Mouse (Mus musculus) left cerebral cortex, postnatal 36 days (tissue): ENCODE measurements around the gene Usp37. TPM values are rescaled to one million over a fixed set of nuclear protein-coding genes. Genes with fewer than 3 reads are reported as not detected.
A peak's percentile ranks its signal among the peaks of the same experiment; 100 is the strongest.
"Not testable (repeated sequence)": the region's sequence is repeated elsewhere in the genome, so short reads cannot be mapped to it uniquely, and the experiment has no call there.

Experiments used
- DNase-seq, 2 experiments: peaks; one replicate each; pipeline ENCODE4 v3.0.0; 2021 to 2022; ENCODE audit warnings: low spot score in 2 of 2, mixed read lengths in 1 of 2
- intact Hi-C: fragments of 180-260 bp; cut with DNase I; formaldehyde crosslinking; loops from one replicate; pipeline ENCODE4 v1.15.1; 2025
- total RNA-seq, 2 experiments: library from RNA; stranded (reverse); gene quantifications; 2 replicates each; pipeline ENCODE4 v1.2.3; 2021

The Usp37 gene
- total RNA-seq, 2 experiments from 2014 or later: 21.5 to 24.5 TPM

- DNase-seq: no peak
- intact Hi-C loops: no loop called here
Observed at GRCm38 (mm10) chr1:74408589-74409504, 135.2 kb downstream of the Usp37 start, which contains the start of gene Vil1. Gene Vil1 (plus strand): TSS chr1:74409376.

DNA sequence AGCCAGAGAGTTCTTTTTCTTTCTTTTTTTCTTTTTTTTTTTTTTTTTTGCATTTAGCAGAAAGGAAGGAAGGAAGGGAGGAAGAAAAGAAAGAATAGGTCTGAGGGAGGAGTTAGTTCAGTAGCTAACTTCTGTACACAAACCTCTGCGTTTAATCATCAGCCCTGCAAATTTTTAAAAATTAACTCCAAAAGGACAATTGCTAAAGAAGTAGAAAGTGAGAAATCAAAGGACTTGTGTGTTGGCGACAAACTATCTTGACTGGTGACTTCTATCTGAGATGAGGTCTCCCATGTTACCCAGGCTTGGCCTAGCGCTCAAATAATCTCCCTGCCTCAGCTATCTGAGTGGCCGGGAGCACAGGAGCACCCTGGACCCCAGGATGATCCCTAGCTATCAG is 139.9 kb downstream of the Usp37 start:
- no peak for DNase-seq
- intact Hi-C loops: no loop called here

- intact Hi-C loops: no loop called here
- DNase-seq: no peak
Observed at GRCm38 (mm10) chr1:74401015-74401702, 142.9 kb downstream of the Usp37 start.

DNA sequence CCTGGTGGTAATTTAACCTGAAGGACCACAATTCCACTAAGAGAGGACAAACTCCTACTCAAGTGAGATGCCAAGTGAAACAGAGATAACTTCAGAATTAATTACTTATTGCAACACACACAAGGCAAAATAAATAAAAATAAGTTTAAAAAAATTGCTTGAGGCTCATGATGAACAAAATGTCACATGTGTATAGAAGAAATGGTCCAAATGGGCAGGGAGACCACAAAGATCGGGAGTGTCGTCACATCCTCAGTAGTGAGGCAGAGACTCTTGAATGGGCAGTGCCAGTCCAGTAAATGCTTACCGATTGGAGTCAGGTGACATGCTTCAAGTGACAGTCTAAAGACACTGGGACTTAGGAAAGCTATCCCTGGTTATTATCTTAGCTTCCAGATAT is 143.6 kb downstream of the Usp37 start:
- DNase-seq: no peak
- intact Hi-C loops: no loop called here

GRCm38 (mm10) chr1:74397919-74398451 is 146.1 kb downstream of the Usp37 start:
- DNase-seq: peak; percentile 56 to 62
- intact Hi-C loops: loop anchor here (5.0 kb wide), 2 partner anchors 39 to 54 kb away; no protein-coding TSS in a partner anchor

DNA sequence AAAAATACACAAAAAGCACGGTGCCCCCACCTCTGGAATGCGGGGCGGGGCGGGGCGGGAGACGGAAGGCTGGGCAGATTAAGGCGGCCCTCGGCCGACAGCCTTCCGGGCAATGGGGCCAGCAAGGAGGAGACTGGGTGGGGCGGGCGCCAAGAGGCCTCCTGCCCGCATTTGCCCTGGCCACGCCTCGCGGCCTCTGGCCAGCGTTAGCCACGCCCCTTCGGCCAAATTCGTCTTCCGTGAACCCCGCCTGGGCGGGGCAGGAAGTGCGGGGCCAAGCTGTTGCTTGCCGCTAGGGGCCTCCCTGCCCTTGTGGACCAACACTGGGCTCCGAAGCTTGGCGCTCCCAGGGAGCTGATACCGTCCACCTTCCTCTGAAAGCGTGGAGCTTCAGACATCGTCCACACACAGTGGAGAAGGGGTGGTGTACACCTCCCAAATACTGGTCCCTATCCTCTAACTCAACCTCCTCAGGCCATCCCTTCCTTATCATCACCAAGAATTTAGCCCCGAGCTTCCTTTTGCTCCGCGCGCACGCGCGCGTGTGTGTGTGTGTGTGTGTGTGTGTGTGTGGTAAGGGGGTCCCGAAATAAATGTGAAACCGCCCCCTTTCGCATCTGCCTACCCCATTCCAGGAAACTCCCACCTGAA is 146.7 kb downstream of the Usp37 start:
- DNase-seq: peak; percentile 88 to 89
- intact Hi-C loops: loop anchor here (5.0 kb wide), 2 partner anchors 40 to 55 kb away; no protein-coding TSS in a partner anchor

DNA sequence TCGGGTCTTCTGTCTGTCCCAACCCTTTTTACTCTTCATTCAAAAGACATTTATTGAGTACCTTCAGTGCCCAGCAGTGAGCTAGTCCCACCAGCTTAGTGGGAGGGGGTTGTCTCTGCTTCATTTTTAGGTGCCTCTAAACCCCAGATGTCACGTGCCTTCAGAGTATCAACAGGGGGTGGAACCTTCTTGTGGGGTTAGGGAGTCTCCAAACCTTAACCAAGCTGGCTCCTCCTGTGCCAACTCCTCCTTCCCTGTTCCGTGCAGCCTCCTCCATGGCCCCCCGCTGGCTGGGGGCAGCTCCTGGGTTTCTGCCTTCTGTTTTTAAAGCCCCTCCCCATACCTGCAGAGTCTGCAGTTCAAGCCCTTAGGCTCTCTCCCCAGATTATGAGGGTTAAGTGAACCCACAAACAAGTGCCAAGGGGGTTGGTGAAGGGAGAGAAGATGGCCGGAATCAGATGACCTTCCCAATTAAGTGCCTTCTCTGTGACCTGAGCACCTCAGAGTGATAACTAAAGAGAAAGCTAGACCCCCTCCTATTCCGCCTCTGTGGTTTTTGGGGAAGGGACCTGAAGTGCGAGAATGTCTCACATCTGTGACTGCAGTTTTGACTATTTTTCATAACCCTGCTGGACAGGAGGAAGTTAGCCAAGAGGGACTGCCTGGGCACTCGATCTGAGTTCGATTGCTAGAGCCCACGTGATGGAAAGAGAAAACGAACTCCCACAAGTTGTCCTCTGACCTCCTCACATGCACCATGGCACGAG is 147.4 kb downstream of the Usp37 start:
- not testable (repeated sequence) for DNase-seq

DNA sequence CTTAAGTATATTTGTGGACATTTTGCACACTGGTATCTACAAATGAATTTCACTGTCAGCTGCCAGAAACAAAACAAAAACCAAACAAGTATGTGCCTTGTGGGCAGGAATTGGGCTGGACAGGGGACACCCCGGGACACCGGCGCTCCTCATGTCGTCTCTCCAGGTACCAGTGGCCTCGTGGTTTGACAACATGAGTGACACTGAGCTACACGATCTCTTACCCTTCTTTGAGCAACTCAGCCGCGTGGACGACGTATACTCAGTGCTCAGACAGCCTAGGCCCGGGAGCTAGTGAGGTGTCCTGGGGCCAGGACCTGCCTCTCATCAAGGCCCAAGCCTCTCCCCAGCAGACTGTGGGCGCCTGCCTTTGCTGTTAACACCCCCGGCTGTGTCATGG is 148.8 kb downstream of the Usp37 start:
- intact Hi-C loops: loop anchor here (5.0 kb wide), 2 partner anchors 42 to 57 kb away; no protein-coding TSS in a partner anchor

More for the DNA sequence above, 147.4 kb downstream of the Usp37 start:
- intact Hi-C loops: loop anchor here (5.0 kb wide), 2 partner anchors 41 to 56 kb away; no protein-coding TSS in a partner anchor

GRCm38 (mm10) chr1:74394858-74395257 is 149.2 kb downstream of the Usp37 start:
- no peak for DNase-seq
- intact Hi-C loops: loop anchor here (5.0 kb wide), 2 partner anchors 42 to 57 kb away; no protein-coding TSS in a partner anchor

More for the DNA sequence above, 148.8 kb downstream of the Usp37 start:
- DNase-seq: no peak

- DNase-seq: no peak
- intact Hi-C loops: no loop called here
Observed at GRCm38 (mm10) chr1:74394311-74394710, 149.8 kb downstream of the Usp37 start.

DNA sequence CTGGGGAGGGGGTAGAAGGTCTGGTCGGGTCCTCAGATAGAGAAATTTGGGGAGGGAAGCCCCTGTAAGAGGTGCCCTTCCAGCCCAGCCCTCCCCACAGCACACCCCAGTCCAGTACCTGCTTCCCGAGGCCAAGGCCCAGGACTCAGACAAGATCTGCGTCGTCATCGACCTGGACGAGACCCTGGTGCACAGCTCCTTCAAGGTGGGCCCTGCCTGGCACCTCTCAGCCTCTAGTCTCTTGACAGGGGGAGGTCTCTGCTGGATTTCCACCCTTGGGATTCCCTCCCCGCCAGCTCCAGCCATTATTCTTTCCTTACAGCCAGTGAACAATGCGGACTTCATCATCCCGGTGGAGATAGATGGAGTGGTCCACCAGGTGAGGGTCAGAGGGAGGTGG is 150.4 kb downstream of the Usp37 start:
- intact Hi-C loops: no loop called here
- DNase-seq: no peak

- intact Hi-C loops: no loop called here
- DNase-seq: no peak
Observed at GRCm38 (mm10) chr1:74393010-74393409, 151.1 kb downstream of the Usp37 start.

DNA sequence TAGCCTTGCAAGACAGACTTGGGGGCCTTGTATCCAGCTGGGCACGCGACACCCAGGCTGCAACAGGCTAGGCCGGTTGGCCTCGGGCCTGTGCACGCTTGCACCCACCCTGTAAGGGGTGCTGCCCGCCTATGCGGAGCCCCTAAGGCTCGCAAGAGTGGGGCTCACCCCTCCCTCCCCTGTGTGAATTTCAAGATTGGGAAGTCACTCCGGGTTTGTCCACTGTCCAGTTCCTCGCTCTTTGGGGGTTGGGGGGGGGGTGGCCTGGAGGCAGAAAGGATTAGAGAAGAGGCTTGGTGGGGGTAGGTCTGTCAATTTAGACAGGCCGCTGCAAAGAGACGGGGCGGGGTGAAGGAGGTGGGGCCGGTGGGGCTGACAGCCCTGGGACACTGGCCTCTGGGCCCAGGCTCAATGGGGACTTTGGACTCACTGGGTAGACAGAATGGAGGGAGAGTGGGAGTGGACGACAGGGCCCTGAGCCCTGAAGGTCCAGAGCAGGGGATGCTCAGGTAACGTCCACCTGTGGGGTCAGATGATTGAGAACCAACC is 151.6 kb downstream of the Usp37 start:
- intact Hi-C loops: no loop called here
- no peak for DNase-seq

DNA sequence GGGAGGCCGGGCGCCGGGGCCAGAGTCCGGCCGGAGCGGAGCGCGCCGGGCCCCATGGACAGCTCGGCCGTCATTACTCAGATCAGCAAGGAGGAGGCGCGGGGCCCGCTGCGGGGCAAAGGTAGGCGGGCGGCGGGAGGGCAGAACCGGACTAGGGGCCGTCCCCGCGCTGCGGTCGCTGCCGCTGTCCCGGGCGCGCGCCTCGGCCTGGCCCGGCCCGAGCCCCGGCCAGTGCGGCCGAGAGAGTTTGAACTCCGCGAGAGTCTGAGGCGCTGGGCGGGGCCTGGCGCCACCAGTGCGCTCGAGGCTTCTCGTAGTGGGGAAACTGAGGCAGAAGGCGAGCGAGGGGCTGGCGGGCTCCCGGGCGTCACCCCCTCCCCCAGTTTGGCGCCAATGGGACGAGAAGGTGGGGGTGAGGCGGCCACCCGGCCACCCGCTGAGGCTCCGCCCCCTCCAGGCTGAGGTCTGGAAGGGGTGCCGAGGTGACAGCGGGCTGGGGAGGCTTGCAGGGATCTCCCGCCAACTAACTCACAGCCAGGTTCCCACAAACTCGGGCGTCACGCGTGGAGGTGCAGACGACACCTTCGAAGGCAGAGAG is 152.1 kb downstream of the Usp37 start:
- intact Hi-C loops: no loop called here
- DNase-seq: peak; percentile 43 to 46

DNA sequence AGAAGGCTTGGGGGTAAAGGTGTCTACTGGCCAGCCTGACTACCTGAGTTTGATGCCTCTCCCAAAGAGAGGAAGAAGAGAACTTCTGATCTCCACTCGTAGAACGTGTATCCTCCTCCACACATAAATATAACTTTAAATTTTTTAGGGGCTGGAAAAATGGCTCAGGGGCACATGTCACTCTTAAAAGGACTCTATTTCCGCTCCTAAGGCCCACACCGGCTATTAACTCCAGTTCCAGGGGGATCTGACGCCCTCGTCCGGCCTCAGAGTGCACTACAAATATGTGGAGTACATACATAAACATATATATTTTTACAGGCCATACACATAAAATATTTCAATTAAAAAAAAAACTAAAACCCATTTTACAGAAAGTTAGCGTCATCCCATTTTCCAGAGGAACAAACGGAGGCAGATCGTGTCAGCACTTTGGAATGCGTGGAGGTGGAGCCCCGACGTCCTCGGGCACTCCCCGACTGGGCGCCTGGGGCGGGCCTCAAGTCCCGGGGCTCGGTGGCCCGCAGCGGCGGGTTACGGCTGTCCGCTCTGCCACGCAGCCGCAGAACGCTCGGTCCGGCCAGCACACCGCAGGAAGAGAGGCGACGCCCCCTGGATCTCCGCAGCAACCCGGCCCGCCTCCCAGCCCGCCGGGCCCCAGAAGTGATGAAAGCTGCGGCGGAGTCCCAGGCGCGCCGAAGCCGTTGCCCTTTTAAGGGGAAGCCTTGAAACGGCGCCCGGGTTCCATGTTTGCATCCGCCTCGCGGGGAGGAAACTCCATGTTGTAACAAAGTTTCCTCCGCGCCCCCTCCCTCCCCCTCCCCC is 152.9 kb downstream of the Usp37 start, which contains the start of gene Ctdsp1:
TSS of gene Ctdsp1 (plus strand) at position 586 of the 825 bp plus-strand sequence.
- peak; percentile 95 to 97 for DNase-seq
- intact Hi-C loops: no loop called here

DNA sequence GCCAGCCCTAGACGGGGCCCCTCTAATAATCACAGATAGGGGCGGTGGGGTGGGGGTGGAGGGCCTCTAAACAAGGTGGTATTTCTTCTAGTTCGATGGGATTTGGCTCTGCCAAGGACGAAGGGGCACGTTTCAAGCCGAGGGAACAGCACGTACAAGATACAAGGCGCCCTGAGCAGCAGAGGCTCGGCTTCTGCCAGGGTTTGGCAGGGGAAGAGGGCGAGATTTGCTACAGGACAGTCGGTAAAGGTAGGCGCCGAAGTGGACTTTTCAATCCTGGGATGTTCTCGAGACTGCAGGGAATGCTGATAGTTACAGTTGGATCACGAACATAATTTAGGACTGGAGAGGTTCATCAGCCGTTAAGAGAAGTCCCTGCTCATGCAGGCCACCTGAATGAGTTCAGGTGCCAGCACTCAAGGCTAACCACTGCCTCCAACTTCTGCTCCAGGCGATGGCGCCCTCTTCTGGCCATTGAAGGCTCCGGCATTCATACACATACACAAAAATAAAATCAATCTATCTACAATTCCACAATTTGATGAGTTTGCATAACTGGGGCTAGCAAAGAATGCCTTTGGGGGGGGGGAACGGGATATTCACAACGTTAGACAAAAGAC is 153.7 kb downstream of the Usp37 start:
- intact Hi-C loops: no loop called here
- no peak for DNase-seq

DNA sequence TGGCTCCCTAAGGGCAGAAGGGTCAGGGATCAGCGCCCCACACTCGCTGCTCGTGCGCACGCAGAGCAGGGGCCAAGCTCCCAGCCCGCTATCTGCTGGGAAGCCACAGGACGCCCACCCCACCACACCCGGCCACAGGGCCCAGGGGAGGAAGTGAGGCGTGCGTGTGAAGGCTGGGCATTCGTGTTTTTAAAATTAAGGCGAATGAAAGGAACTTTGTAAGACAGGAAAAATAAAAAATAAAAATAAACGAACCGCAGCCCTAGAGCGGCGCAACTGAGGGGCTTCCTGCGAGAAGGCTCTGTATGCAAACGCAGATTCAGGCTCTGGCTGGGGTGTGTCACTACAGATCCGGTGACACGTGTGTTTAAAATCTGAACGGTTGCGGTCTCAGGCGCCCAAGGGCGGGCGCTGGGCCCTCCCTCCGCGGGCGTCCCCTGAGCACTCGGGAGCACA is 154.2 kb downstream of the Usp37 start:
- intact Hi-C loops: loop anchor here (5.0 kb wide), 1 partner anchor 58 kb away; no protein-coding TSS in a partner anchor
- no peak for DNase-seq
